Mouse (Mus musculus): ENCODE measurements around the gene Gm14226. TPM values are rescaled to one million over a fixed set of nuclear protein-coding genes. Genes with fewer than 3 reads are reported as not detected.
A peak's percentile ranks its signal among the peaks of the same experiment; 100 is the strongest.

Gm14226 gene
- polyA plus RNA-seq, 1 experiment from 2014 or later, result 0.09 TPM

- H3K4me1 ChIP-seq (ENCODE audit: control insufficient read depth, insufficient read depth, low read length), result peaks cover 11% of the 10 kb centered on the region
- 91% methylated on average over 3 of the region's 3 CpGs for WGBS
- H3K27me3 ChIP-seq (ENCODE audit: control insufficient read depth, insufficient read depth, low read depth, low read length), result no peaks in the 10 kb centered on the region
- no peak for ATAC-seq
- H3K9ac ChIP-seq (ENCODE audit: low read depth, low read length), result no peak overlapping the region
- H3K9me3 ChIP-seq (replicated peaks; ENCODE audit: control insufficient read depth, low read length, poor library complexity, severe bottlenecking), result no peaks in the 10 kb centered on the region
- H3K27ac ChIP-seq (ENCODE audit: low read length), result no peak overlapping the region
- peaks cover 3% of the 10 kb centered on the region; the same call in 1 of the 2 replicates for H3K36me3 ChIP-seq (ENCODE audit: control insufficient read depth, insufficient read depth, low read length)
- H3K4me3 ChIP-seq (ENCODE audit: low read depth, low read length), result no peak overlapping the region
- no peak overlapping the region for H3K4me2 ChIP-seq (ENCODE audit: low read length)
These were observed 36.6 kb downstream of the Gm14226 start for GRCm38 (mm10) chr2:155054672-155055071.

GRCm38 (mm10) chr2:155056076-155056578 is 38.1 kb downstream of the Gm14226 start:
- Histone ChIP-seq H3K9me3 (replicated peaks; ENCODE audit: control insufficient read depth, low read length, poor library complexity, severe bottlenecking) (no peaks in the 10 kb centered on the region), H3K4me2 (ENCODE audit: low read length) (no peak overlapping the region), H3K27me3 (ENCODE audit: control insufficient read depth, insufficient read depth, low read depth, low read length) (no peaks in the 10 kb centered on the region), H3K4me3 (ENCODE audit: low read depth, low read length) (no peak overlapping the region), H3K9ac (ENCODE audit: low read depth, low read length) (no peak overlapping the region), H3K36me3 (ENCODE audit: control insufficient read depth, insufficient read depth, low read length) (peaks cover 7% of the 10 kb centered on the region), H3K27ac (ENCODE audit: low read length) (no peak overlapping the region), H3K4me1 (ENCODE audit: control insufficient read depth, insufficient read depth, low read length) (peaks cover 7% of the 10 kb centered on the region)
- no peak for ATAC-seq
- WGBS, result 80% methylated on average over 5 of the region's 5 CpGs

GRCm38 (mm10) chr2:155057361-155057760 is 39.3 kb downstream of the Gm14226 start:
- Histone ChIP-seq H3K4me3 (ENCODE audit: low read depth, low read length) (no peak overlapping the region), H3K27ac (ENCODE audit: low read length) (no peak overlapping the region), H3K27me3 (ENCODE audit: control insufficient read depth, insufficient read depth, low read depth, low read length) (no peaks in the 10 kb centered on the region), H3K36me3 (ENCODE audit: control insufficient read depth, insufficient read depth, low read length) (peaks cover 9% of the 10 kb centered on the region), H3K9me3 (replicated peaks; ENCODE audit: control insufficient read depth, low read length, poor library complexity, severe bottlenecking) (no peaks in the 10 kb centered on the region), H3K9ac (ENCODE audit: low read depth, low read length) (no peak overlapping the region), H3K4me1 (ENCODE audit: control insufficient read depth, insufficient read depth, low read length) (no peaks in the 10 kb centered on the region), H3K4me2 (ENCODE audit: low read length) (no peak overlapping the region)
- ATAC-seq, result no peak
- 81% methylated on average over 1 of the region's 1 CpGs for WGBS

GRCm38 (mm10) chr2:155071027-155071426 is 53.0 kb downstream of the Gm14226 start:
- no peak overlapping the region for H3K9ac ChIP-seq (ENCODE audit: low read depth, low read length)
- ATAC-seq, result no peak
- no peak overlapping the region for H3K4me2 ChIP-seq (ENCODE audit: low read length)
- WGBS, result 91% methylated on average over 9 of the region's 9 CpGs
- H3K27ac ChIP-seq (ENCODE audit: low read length), result no peak overlapping the region
- H3K4me1 ChIP-seq (ENCODE audit: control insufficient read depth, insufficient read depth, low read length), result peaks cover 23% of the 10 kb centered on the region
- peaks cover 5% of the 10 kb centered on the region; the same call in 1 of the 2 replicates for H3K36me3 ChIP-seq (ENCODE audit: control insufficient read depth, insufficient read depth, low read length)
- no peaks in the 10 kb centered on the region for H3K9me3 ChIP-seq (replicated peaks; ENCODE audit: control insufficient read depth, low read length, poor library complexity, severe bottlenecking)
- H3K27me3 ChIP-seq (ENCODE audit: control insufficient read depth, insufficient read depth, low read depth, low read length), result no peaks in the 10 kb centered on the region
- no peak overlapping the region for H3K4me3 ChIP-seq (ENCODE audit: low read depth, low read length)

GRCm38 (mm10) chr2:155072353-155073145 is 54.5 kb downstream of the Gm14226 start:
- H3K9ac ChIP-seq (ENCODE audit: low read depth, low read length), result no peak overlapping the region
- 87% methylated on average over 8 of the region's 8 CpGs for WGBS
- H3K4me2 ChIP-seq (ENCODE audit: low read length), result no peak overlapping the region; the same call in 1 of the 2 replicates
- no peaks in the 10 kb centered on the region for H3K9me3 ChIP-seq (replicated peaks; ENCODE audit: control insufficient read depth, low read length, poor library complexity, severe bottlenecking)
- H3K4me1 ChIP-seq (ENCODE audit: control insufficient read depth, insufficient read depth, low read length), result peaks cover 23% of the 10 kb centered on the region
- H3K4me3 ChIP-seq (ENCODE audit: low read depth, low read length), result no peak overlapping the region
- no peaks in the 10 kb centered on the region for H3K27me3 ChIP-seq (ENCODE audit: control insufficient read depth, insufficient read depth, low read depth, low read length)
- peaks cover 4% of the 10 kb centered on the region; the same call in 1 of the 2 replicates for H3K36me3 ChIP-seq (ENCODE audit: control insufficient read depth, insufficient read depth, low read length)
- no peak overlapping the region for H3K27ac ChIP-seq (ENCODE audit: low read length)
- no peak for ATAC-seq

- Histone ChIP-seq H3K9ac (ENCODE audit: low read depth, low read length) (peak overlapping the region; percentile 85), H3K4me3 (ENCODE audit: low read depth, low read length) (peak overlapping the region; percentile 66), H3K4me2 (ENCODE audit: low read length) (peak overlapping the region; percentile 85), H3K27ac (ENCODE audit: low read length) (peak overlapping the region; percentile 89), H3K36me3 (ENCODE audit: control insufficient read depth, insufficient read depth, low read length) (no peaks in the 10 kb centered on the region), H3K9me3 (replicated peaks; ENCODE audit: control insufficient read depth, low read length, poor library complexity, severe bottlenecking) (no peaks in the 10 kb centered on the region), H3K27me3 (ENCODE audit: control insufficient read depth, insufficient read depth, low read depth, low read length) (no peaks in the 10 kb centered on the region), H3K4me1 (ENCODE audit: control insufficient read depth, insufficient read depth, low read length) (peaks cover 23% of the 10 kb centered on the region)
- no peak for ATAC-seq
- 7% methylated on average over 3 of the region's 3 CpGs for WGBS
These were observed 55.3 kb downstream of the Gm14226 start for GRCm38 (mm10) chr2:155073347-155073746.

- under 1% methylated on average over 56 of the region's 56 CpGs for WGBS
- Histone ChIP-seq H3K27ac (ENCODE audit: low read length) (peak within 1 kb of the TSS; percentile 89), H3K4me3 (ENCODE audit: low read depth, low read length) (peak within 1 kb of the TSS; percentile 66), H3K27me3 (ENCODE audit: control insufficient read depth, insufficient read depth, low read depth, low read length) (no peaks in the 10 kb centered on the region), H3K4me2 (ENCODE audit: low read length) (peak within 1 kb of the TSS; percentile 85), H3K9me3 (replicated peaks; ENCODE audit: control insufficient read depth, low read length, poor library complexity, severe bottlenecking) (no peaks in the 10 kb centered on the region), H3K9ac (ENCODE audit: low read depth, low read length) (peak within 1 kb of the TSS; percentile 85), H3K4me1 (ENCODE audit: control insufficient read depth, insufficient read depth, low read length) (peaks cover 23% of the 10 kb centered on the region), H3K36me3 (ENCODE audit: control insufficient read depth, insufficient read depth, low read length) (no peaks in the 10 kb centered on the region)
- ATAC-seq, result peak; percentile 95
These were observed 56.1 kb downstream of the Gm14226 start, which contains the start of gene Ahcy for GRCm38 (mm10) chr2:155073978-155074765. Ahcy (minus strand) TSS chr2:155074497.

- Histone ChIP-seq H3K4me3 (ENCODE audit: low read depth, low read length) (peak overlapping the region; percentile 66), H3K27ac (ENCODE audit: low read length) (peak overlapping the region; percentile 89), H3K9me3 (replicated peaks; ENCODE audit: control insufficient read depth, low read length, poor library complexity, severe bottlenecking) (no peaks in the 10 kb centered on the region), H3K4me1 (ENCODE audit: control insufficient read depth, insufficient read depth, low read length) (peaks cover 23% of the 10 kb centered on the region), H3K27me3 (ENCODE audit: control insufficient read depth, insufficient read depth, low read depth, low read length) (no peaks in the 10 kb centered on the region), H3K36me3 (ENCODE audit: control insufficient read depth, insufficient read depth, low read length) (no peaks in the 10 kb centered on the region), H3K4me2 (ENCODE audit: low read length) (peak overlapping the region; percentile 85), H3K9ac (ENCODE audit: low read depth, low read length) (peak overlapping the region; percentile 85)
- peak; percentile 26 for ATAC-seq
- WGBS, result 19% methylated on average over 12 of the region's 12 CpGs
These were observed 56.8 kb downstream of the Gm14226 start for GRCm38 (mm10) chr2:155074766-155075330.

All from midbrain, embryonic 16.5 days (tissue).